Mouse (Mus musculus): ENCODE measurements around the gene Tctex1d4. TPM values are rescaled to one million over a fixed set of nuclear protein-coding genes. Genes with fewer than 3 reads are reported as not detected.

The Tctex1d4 gene
- polyA plus RNA-seq, 2 experiments = not detected

- H3K36me3 ChIP-seq (replicated peaks; ENCODE audit: control insufficient read depth, insufficient read depth, low read depth) = peaks cover 94% of the 10 kb centered on the region
- H3K27ac ChIP-seq = no peak overlapping the region
- H3K27me3 ChIP-seq (ENCODE audit: control insufficient read depth, insufficient read depth, low read length) = no peaks in the 10 kb centered on the region
- H3K4me2 ChIP-seq (ENCODE audit: low read depth) = no peak overlapping the region
- H3K9ac ChIP-seq (replicated peaks) = no peak overlapping the region
- no peak overlapping the region for H3K4me3 ChIP-seq (ENCODE audit: insufficient read depth in 1 of 2, low read depth in 2 of 2, low read length in 2 of 2)
- H3K4me1 ChIP-seq (replicated peaks; ENCODE audit: control insufficient read depth in 2 of 2, insufficient read depth in 2 of 2, low read length in 1 of 2) = no peaks in the 10 kb centered on the region
- DNase-seq (ENCODE audit: low read depth in 3 of 3, low spot score in 3 of 3) (no peak), ATAC-seq (ENCODE audit: insufficient read depth) (no peak)
- TF ChIP-seq CTCF (IDR thresholded peaks at IDR 0.05; ENCODE audit: low read depth) = no peak
- no peak for TF ChIP-seq EP300 (IDR thresholded peaks at IDR 0.05; ENCODE audit: low read depth)
- H3K9me3 ChIP-seq (ENCODE audit: control insufficient read depth, low read length) = no peaks in the 10 kb centered on the region
- 85% methylated on average over 5 of the region's 5 CpGs for whole genome bisulfite sequencing (ENCODE audit: insufficient replicate concordance)
These were observed 43.3 kb downstream of the Tctex1d4 start for GRCm38 (mm10) chr4:117169936-117170335.

Small RNAs within 50 kb of the gene (microRNA-seq; reads per million reads assigned to microRNA genes)
- gene Gm22398 = not detected

Other genes with a start within 250 kb of the Tctex1d4 start
- 0.06 and 0.10 TPM in 2 replicates for gene Zswim5, start 249.4 kb upstream of the Tctex1d4 start, polyA plus RNA-seq (2012; rRNA removed)
- gene Zswim5, start 249.4 kb upstream of the Tctex1d4 start, polyA plus RNA-seq (2014; fragmentation: Nextera tagmentation; extraction: Ambion mirVana) = 0.03 and 0.04 TPM in 2 replicates
- 414 and 441 TPM in 2 replicates for gene Urod, start 132.4 kb upstream of the Tctex1d4 start, polyA plus RNA-seq (2012; rRNA removed)
- 567 and 604 TPM in 2 replicates for gene Urod, start 132.4 kb upstream of the Tctex1d4 start, polyA plus RNA-seq (2014; fragmentation: Nextera tagmentation; extraction: Ambion mirVana)
- 8.0 and 8.9 TPM in 2 replicates for gene Hectd3, start 131.5 kb upstream of the Tctex1d4 start, polyA plus RNA-seq (2012; rRNA removed)
- gene Hectd3, start 131.5 kb upstream of the Tctex1d4 start, polyA plus RNA-seq (2014; fragmentation: Nextera tagmentation; extraction: Ambion mirVana) = 4.9 and 5.7 TPM in 2 replicates
- 12.3 and 17.3 TPM in 2 replicates for gene Eif2b3, start 107.4 kb upstream of the Tctex1d4 start, polyA plus RNA-seq (2012; rRNA removed)
- 32.7 and 34.3 TPM in 2 replicates for gene Eif2b3, start 107.4 kb upstream of the Tctex1d4 start, polyA plus RNA-seq (2014; fragmentation: Nextera tagmentation; extraction: Ambion mirVana)
- 0.61 and 0.84 TPM in 2 replicates for gene Ptch2, start 30.7 kb upstream of the Tctex1d4 start, polyA plus RNA-seq (2012; rRNA removed)
- 0.52 and 0.55 TPM in 2 replicates for gene Ptch2, start 30.7 kb upstream of the Tctex1d4 start, polyA plus RNA-seq (2014; fragmentation: Nextera tagmentation; extraction: Ambion mirVana)
- gene Btbd19, start 1.1 kb upstream of the Tctex1d4 start, polyA plus RNA-seq (2012; rRNA removed) = 2.7 and 2.9 TPM in 2 replicates
- 2.3 and 2.5 TPM in 2 replicates for gene Btbd19, start 1.1 kb upstream of the Tctex1d4 start, polyA plus RNA-seq (2014; fragmentation: Nextera tagmentation; extraction: Ambion mirVana)
- 1.7 and 2.0 TPM in 2 replicates for gene Plk3, start 7.2 kb downstream of the Tctex1d4 start, polyA plus RNA-seq (2012; rRNA removed)
- gene Plk3, start 7.2 kb downstream of the Tctex1d4 start, polyA plus RNA-seq (2014; fragmentation: Nextera tagmentation; extraction: Ambion mirVana) = 1.1 TPM in 2 replicates
- gene Rps8, start 29.4 kb downstream of the Tctex1d4 start, polyA plus RNA-seq (2012; rRNA removed) = 908 and 935 TPM in 2 replicates
- 901 and 915 TPM in 2 replicates for gene Rps8, start 29.4 kb downstream of the Tctex1d4 start, polyA plus RNA-seq (2014; fragmentation: Nextera tagmentation; extraction: Ambion mirVana)
- 13.2 and 19.4 TPM in 2 replicates for gene Kif2c, start 55.8 kb downstream of the Tctex1d4 start, polyA plus RNA-seq (2012; rRNA removed)
- 30.1 and 31.3 TPM in 2 replicates for gene Kif2c, start 55.8 kb downstream of the Tctex1d4 start, polyA plus RNA-seq (2014; fragmentation: Nextera tagmentation; extraction: Ambion mirVana)
- gene Tmem53, start 125.2 kb downstream of the Tctex1d4 start, polyA plus RNA-seq (2012; rRNA removed) = 2.4 and 3.1 TPM in 2 replicates
- gene Tmem53, start 125.2 kb downstream of the Tctex1d4 start, polyA plus RNA-seq (2014; fragmentation: Nextera tagmentation; extraction: Ambion mirVana) = 6.7 and 7.6 TPM in 2 replicates
- 0.08 TPM in 1 of 2 replicates, not detected in the other for gene Armh1, start 125.3 kb downstream of the Tctex1d4 start, polyA plus RNA-seq (2012; rRNA removed)
- not detected in 2 replicates for gene Armh1, start 125.3 kb downstream of the Tctex1d4 start, polyA plus RNA-seq (2014; fragmentation: Nextera tagmentation; extraction: Ambion mirVana)

Measured in liver, embryonic 14.5 days (tissue).